Mouse (Mus musculus) central nervous system, embryonic 18 days (tissue): ENCODE measurements around the gene Kcng1. TPM values are rescaled to one million over a fixed set of nuclear protein-coding genes. Genes with fewer than 3 reads are reported as not detected.

Source experiments
- polyA plus RNA-seq: library from polyadenylated mRNA; depleted of rRNA; stranded (reverse); fragments of >200 nt; gene quantifications from 2 replicates; pipeline ENCODE4 v1.2.3, GENCODE M21; 2012; rRNA removed

Kcng1 gene
- 3.3 and 5.2 TPM in 2 replicates for polyA plus RNA-seq

GRCm38 (mm10) chr2:168281582-168281981 lies at the start of gene Kcng1:
Gene Kcng1 (minus strand): TSS chr2:168281736.

GRCm38 (mm10) chr2:168230026-168230728 lies 51.4 kb downstream of the Kcng1 start, which contains the start of the genes Gm20716, Dpm1 and Mocs3:
Gene Gm20716 (minus strand): TSS chr2:168230364.
Gene Dpm1 (minus strand): TSS chr2:168230591.
Gene Mocs3 (plus strand): TSS chr2:168230622.

Other genes starting within 250 kb of the Kcng1 start
- gene Pard6b, start 200.7 kb downstream of the Kcng1 start, polyA plus RNA-seq = 5.0 and 5.3 TPM in 2 replicates
- 79.6 and 79.7 TPM in 2 replicates for gene Adnp, start 74.6 kb downstream of the Kcng1 start, polyA plus RNA-seq
- gene Gm20716, start 51.4 kb downstream of the Kcng1 start, polyA plus RNA-seq = 23.3 and 28.3 TPM in 2 replicates
- gene Dpm1, start 51.1 kb downstream of the Kcng1 start, polyA plus RNA-seq = 14.1 and 16.0 TPM in 2 replicates
- gene Mocs3, start 51.1 kb downstream of the Kcng1 start, polyA plus RNA-seq = 14.6 and 16.7 TPM in 2 replicates